Mouse (Mus musculus) G1E (cell line): ENCODE data around the gene Fbxo42.

Experiments
- CTCF ChIP-seq: IDR thresholded peaks from 2 replicates; pipeline ENCODE4 v1.5.1; 2012; ENCODE audit warnings: low read depth, low read length, inconsistent platforms, mixed read lengths
- GATA1 ChIP-seq: IDR thresholded peaks from 2 replicates; pipeline ENCODE4 v1.6.1; 2012; ENCODE audit warnings: borderline replicate concordance, low read length, inconsistent platforms, mixed read lengths

GRCm38 (mm10) chr4:141251071-141251470 lies 103.4 kb downstream of the Fbxo42 start:
- TF ChIP-seq CTCF, result no peak
- TF ChIP-seq GATA1, result no peak
